Mouse (Mus musculus) 416B (cell line): Measurements from ENCODE around the gene Cacul1.

Experiments
- DNase-seq: peaks from one replicate; pipeline ENCODE4 v3.0.0; 2011; ENCODE audit warnings: low read depth

Gene Cacul1

DNA sequence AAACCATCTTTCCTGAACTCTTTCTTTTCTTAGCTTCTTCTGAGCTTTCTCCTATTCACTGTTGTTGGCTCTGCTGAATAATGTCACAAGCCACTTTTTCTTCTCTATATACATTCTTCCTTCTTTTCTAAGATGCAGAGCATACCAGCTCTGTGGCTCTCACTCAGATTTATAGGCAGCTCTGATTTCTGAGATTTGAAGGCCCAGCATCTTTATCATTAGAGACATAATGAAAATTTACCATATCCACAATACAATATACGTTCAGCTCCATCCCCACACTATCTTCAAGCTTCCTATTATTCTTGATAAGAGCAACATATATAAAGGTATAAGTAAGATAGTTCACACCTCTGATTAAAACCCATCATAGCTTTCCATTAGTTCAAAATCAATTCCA is 50.7 kb downstream of the Cacul1 start:
- no peak for DNase-seq

DNA sequence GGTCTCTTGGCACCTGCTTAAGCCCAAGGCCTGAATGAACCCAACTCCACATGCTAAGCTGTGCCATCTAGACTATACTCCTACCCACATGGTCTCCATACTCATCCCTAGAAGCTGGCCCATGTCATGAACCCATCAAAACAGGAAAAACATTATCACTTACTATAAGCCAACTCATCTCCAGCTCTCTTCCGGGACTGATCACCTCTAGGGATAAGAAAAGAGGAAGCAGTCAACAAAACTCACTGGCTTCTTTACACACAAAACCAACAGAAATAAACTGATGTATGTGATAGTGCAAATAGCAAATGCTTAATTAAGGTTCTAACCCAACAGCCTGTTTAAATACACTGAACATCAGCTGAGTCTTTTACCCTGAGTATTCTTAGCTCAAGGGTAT is 51.5 kb downstream of the Cacul1 start:
- peak; percentile 8 for DNase-seq

DNA sequence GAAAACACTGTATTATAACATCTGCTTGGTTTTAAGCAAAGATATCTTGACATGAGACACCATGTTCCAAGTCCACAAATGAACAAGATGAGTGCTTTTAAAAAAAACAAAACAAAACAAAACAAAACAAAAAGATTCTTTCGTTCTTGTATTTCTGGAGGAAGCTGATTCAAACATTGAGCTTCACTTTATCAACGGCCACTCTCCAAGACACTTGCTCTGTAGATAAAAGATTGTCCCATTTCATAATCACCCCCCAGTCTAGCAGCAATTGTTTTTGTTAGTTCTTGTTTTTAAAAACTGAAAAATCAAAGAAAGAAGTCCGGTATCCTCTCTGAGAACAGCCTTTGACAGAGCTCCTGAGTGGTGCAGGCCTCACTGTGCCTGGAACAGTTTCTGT is 52.2 kb downstream of the Cacul1 start:
- no peak for DNase-seq

DNA sequence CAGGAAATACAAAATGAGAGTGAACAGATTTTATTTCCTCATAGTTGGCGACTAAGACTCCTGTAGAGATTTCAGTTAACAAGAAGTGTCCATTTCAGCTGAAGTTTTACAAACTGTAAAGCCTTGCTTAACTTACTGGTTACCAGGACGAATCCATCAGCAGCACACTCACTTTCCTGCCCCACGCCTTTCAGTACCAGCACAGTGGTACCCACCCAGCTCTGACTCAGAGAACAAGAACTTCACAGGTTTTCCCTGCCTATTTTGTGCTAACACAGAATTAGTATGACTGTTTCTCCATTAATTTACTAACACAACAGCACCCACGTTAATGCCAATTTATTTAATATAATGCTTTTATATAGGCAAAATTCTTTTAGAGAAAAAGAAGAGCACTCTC is 53.9 kb downstream of the Cacul1 start:
- no peak for DNase-seq

DNA sequence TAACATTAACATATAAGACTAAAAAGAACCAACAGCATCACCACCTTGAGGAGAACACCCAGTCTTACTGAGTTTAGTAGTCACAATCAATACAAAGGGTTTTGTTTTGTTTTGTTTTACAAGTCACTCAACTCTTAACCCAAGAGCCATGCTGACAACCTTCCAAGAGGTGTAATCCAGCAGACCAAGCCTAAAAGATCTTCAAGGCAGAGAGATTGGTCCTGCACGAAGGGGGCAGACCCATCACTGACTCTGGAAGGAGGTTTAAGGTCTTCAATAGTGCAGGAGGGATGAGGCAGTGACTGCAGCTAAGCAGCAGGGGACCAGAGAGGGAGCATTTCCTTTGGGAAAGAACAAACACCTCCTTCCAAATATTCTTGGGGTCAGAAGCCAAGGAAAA is 55.7 kb downstream of the Cacul1 start:
- no peak for DNase-seq

DNA sequence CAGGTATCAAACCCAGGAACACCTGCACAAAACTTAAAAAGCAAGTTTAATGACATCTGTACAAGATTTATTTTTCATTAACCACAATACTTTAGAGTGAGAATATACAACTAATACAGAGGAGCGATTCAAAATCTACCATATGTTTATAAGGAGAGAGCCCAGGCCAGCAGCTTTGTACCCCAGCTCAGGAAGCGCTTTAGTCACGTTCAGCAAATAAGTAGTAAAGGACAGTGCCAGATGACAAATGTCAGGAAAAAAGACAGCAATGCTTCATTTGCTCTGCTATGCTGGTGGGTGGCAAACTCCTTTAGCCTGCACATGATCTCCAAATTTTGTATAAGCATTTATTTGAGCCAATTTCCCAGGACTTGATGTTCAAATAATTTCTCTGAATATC is 56.1 kb downstream of the Cacul1 start:
- DNase-seq: no peak

DNA sequence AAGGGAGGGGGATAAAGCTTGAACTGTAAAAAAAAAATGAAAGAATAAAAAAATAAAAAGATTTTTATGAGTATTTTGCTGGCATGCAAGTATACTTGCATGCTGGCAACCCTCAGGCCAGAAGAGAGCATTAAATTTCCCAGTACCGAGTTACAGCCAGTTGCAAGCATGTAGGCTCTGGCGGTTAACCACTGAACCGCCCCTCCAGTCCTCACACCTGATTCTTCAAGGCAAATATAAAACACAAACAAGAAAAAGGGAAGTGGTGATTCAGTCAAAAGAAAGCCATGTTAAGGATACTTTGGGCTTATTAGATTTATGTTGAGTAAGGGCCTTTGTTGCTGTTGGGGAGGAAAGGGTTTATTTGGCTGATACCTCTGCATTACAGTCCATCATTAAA is 60.7 kb downstream of the Cacul1 start:
- DNase-seq: peak; percentile 51

DNA sequence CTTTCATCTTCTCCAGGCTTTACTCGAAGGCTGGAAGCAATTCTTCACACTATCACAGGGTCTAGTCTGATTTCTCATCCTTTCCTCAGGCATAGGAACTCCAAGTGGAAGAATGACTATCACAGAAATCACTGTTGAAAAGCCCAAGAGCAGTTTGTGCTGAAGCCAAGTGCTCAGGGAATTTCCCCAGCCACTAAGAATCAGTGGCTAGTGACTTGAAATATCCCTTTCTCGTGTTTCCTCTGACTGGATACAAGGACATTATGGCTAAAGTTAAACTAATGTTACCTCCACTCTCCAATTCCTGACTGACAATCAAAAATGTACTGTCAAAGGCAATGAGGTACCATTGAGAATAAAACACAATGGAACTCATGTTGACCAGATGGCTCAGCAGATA is 65.8 kb downstream of the Cacul1 start:
- DNase-seq: no peak

DNA sequence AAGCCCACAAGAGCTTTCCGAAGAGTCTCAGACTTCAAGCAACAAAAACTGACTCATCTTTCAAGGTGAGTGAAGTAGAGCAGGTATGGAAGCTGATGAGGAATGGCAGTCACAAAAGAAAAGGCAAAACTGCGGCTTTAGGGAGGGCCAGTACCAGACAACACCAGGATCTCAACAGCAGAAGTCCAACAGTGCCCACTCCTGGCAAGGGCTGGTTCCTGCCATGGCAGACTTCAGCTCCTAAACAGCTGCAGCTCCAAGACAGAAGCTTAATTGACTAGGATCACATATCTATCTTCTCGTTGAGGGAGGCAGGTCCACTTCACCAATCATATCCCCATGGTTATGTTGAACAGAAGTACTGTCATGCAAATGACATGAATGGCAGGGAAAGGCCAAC is 67.4 kb downstream of the Cacul1 start:
- DNase-seq: peak; percentile 7

DNA sequence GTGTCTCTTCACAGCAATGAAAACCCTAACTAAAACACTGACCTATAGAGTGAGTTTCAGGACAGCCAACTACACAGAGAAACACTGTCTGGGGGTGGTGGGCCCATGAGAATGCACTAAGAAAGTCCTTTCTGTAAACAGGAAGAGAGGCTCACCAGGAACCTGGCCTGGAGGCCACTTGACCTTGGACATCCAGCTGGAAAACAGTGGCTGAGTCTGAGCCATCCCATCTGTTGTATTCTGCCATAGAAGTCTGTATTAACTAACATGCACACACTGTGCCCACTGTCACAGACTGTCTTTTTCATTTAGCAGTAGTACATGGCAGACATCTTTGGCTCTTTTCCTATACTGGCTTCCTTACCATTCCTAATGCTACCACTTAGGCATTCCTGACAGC is 80.6 kb downstream of the Cacul1 start:
- DNase-seq: no peak

DNA sequence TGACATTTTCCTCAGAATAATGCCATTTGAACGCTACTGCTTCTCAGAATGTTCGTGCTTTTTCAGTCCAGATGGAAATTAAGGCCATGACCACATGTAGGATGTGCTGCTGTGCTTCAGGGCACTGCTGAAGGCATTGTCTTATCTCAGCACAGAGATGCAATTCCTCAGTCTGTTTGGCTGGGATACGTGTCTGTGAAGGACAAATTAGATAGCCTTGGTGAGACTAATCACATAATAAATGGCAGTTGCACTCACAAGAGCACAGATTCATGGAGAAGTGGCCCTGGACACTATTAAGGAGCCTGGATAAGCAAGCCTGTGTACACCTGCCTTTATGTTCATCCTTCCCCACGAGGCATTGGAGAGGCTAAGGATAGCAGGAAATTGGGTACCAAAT is 83.7 kb downstream of the Cacul1 start:
- DNase-seq: no peak

DNA sequence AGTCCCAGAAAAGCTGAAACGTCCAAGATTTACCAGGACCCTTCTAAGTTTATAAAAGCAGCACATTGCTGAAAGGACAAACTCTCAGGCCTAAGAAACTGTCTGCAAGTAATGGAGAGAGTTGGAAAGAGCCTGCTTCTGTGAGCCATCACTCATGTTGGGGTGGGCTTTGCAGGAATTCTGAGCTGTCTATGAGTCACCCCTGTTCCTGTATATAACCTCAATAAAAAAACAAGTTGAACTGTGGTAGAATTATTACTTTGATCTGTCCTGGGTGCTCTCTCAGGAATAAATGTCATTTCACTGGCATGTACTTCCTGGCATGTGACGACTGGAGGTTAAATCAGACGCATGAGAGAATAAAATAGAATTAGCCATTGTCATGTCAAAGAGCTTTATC is 85.1 kb downstream of the Cacul1 start:
- DNase-seq: no peak

DNA sequence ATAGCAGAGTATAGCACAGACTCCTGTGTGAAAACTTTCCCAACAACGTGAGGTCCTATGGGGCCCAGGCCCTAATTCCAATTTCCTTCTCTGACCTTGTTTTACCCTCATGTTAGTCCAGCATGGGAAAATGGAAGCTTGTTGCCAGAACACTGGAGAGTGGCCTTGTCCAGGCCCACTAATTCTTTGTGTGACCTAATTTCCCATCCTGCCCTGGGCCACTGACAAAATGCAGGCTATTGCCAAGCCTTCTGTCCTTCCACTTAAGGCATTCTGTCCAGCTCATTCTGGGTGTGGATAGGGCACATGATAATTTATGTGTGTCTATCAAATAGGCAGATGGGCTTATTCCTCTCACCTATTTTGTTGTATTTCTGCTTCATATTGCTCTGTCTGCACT is 91.3 kb downstream of the Cacul1 start:
- no peak for DNase-seq

DNA sequence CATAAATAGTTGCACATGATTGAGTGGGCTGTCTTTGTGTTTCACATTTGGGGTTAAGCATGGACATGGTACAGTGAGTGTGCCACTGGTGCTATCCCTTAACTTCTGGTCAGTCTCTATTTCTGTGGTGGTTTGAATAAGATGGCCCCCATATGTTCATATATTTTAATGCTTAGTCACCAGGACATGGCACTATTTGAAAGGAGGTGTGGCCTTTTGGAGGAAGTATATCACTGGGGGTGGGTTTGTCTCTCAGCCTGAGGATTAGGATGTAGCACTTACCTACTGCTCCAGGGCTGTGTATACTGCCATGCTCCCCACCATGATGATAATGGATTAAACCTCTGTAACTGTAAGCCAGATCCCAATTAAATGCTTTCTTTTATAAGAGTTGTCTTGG is 95.6 kb downstream of the Cacul1 start:
- DNase-seq: no peak

DNA sequence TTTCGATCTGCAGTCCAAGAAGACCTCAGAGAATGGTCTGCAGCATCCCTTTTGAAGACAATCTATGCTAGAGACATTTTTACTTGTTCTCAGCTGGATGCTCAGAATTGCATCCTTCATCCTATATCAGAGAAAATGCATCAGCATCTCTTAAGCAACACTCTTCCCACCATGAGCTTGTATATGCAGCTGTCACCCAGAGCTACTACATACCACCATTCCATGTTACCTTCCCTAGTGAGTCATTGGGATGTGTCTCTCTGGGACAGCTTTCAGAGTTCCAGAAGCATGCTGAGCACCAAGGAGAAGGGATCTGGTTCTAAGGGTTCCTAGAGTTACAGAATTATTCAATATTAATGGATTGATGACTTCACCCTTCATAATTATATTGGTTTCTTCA is 102.0 kb downstream of the Cacul1 start:
- no peak for DNase-seq

DNA sequence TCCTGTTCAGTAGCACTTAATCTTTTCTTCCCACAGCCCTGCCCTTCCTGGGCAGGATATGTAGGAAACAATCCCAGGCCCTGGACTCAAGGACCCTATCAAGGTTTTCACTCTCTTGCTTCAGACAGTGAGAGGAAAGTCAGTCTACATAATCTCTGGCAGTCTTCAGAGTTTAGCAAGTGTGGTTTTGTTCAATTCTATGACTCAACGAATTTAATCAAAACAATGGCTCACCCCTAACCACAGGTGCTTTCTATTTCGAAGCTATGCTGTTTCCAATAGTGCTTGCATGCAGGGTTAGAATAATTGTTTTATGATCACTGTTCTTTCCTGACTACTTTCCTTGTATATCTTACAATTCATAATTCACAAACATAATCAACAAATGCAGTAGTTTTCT is 103.0 kb downstream of the Cacul1 start:
- peak; percentile 30 for DNase-seq
